Mouse (Mus musculus) cerebellum, postnatal 25 days (tissue): Measurements from ENCODE around the gene Stoml2.
A peak's percentile ranks its signal among the peaks of the same experiment; 100 is the strongest.

ENCODE experiments used
- DNase-seq, 2 experiments: peaks; one replicate each; pipeline ENCODE4 v3.0.0; 2021; ENCODE audit warnings: mixed read lengths in 2 of 2

The Stoml2 gene

DNA sequence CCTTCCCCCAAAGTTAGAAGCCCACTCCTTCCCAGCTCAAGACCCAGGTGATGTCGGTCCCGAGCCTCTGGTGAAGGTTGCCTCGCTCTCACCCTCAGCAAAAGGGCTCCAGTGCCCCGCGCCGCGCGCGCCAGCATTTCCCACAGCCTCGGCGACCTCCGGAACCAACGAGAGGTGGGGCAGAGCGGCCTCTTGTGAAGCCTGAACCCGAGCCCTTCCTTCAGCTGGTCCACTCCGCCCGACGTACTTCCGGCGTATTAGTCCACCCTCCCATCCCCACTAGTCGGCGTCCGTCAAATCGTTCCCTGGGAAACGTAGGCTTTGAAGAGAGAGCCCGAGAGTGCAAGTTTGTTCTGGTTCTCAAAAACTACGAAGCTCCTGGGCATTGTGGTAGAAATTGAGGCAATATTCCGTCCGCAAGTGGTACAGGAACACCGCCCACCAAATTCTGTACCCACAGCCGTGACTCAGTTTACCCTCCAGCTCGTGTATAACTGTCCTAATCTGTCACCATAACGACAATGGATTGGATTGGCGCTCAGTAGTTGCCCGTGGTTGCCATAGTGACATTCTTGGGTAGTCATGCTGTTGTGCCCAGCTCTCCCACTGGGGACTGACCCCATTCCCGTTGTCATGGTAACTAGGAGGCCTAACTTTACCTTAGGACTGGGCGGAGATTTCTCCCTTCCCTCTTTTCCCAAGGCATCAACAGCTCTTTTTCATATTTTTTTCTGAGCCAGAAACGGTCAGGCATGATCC lies at the start of gene Stoml2:
Gene Stoml2 (minus strand): TSS at position 474 of the 759 bp plus-strand sequence.
- DNase-seq = peak; percentile 91 to 96

DNA sequence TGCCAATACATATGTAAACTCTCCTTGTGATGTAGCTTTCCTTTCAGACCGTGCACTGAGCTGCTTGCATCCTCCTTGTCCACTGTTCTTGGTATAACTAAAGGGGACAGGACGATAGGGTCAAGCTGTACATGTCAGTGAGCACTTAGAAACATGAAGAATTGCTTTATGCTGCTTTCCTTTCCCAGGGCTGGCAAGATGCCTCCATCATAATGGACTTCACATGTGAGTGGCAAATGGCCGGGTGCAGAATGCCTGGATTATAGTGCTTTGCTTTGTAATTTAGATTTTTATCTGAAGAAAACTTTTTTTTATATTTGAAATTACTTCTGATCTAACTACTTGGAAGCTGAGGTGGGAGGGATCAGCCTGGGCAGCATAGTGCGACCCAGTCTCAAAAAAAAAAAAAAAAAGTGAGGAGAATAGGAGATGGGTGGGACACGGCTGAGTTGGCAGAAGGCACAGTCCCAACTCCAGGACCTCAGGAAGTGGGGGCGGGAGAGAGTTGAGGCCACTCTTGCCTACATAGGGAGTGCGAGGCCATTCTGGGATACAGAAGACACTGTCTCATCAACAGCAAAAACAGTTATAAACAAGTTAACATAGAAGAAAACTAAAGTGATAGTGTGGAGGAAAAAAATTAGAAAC lies 46.7 kb upstream of the Stoml2 start:
- no peak for DNase-seq

DNA sequence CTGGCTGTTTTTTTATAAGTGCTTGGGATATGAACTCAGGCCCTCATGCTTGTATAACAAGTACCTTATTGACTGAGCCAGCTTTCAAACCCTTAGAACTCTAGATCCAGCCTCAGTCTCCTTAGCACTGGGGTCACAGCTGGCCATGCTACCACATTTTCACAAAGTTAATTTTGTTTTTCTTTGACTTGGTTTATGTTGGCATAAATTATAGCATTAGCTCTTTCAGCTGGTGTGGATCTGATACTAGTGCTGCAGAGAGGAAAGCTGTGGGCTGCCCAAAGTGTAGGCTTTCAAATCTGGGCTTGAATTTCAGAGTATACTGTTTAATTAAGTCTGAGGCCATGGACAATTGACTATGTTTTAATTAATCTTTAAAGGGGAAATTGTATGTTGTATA lies 43.4 kb upstream of the Stoml2 start:
- DNase-seq = no peak

DNA sequence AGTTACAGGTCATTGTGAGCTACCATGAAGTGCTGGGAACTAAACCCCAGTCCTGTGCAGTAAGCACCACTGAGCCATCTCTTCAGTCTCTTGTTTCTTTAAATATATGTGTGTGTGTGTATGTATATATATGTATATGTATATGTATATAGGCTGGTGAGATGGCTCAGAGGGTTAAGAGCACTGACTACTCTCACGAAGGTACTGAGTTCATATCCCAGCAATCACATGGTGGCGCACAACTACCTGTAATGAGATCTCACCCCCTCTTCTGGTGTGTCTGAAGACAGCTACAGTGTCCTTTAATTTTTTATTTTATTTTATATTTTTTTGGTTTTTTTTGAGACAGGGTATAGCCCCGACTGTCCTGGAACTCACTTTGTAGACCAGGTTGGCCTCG lies 34.0 kb upstream of the Stoml2 start:
- no peak for DNase-seq

DNA sequence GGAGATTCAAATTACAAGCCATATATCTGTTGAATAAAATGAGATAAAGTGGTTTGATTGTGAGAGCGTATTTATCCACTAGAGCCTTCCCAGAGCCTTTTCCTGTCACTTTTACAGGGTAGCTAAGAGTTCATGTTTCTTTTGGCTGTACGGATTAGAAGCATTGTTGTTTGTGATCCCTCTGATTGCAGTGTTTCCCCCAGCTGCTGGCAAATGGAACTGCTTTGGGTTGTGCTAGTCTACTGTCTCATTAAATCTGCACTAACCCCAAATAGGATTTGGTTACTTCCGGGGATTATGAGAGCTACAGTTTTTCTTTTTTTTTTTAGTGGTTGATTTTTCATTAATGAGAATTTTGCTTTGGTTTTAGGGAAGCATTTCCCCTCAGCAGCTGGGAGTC lies 28.8 kb upstream of the Stoml2 start:
- DNase-seq = no peak

DNA sequence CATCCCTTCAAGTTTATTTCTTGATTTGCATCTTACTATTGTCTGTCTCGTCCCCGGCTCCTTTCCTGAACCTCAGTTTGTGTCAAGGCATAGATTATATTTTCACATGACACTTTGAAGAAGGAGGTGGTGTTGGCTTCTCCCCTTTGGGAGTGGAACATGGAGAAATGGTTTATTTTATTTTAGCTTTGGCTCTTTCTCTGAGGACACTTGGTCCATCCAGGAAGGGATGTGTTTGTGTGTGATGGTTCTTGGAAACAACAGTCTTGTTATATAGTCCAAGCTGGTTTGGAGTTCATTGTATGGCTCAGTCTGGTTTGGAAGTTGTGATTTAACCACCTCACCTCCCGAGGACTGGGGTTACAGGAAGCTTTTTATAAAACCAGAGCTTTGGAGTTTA lies 28.2 kb upstream of the Stoml2 start:
- DNase-seq = no peak

DNA sequence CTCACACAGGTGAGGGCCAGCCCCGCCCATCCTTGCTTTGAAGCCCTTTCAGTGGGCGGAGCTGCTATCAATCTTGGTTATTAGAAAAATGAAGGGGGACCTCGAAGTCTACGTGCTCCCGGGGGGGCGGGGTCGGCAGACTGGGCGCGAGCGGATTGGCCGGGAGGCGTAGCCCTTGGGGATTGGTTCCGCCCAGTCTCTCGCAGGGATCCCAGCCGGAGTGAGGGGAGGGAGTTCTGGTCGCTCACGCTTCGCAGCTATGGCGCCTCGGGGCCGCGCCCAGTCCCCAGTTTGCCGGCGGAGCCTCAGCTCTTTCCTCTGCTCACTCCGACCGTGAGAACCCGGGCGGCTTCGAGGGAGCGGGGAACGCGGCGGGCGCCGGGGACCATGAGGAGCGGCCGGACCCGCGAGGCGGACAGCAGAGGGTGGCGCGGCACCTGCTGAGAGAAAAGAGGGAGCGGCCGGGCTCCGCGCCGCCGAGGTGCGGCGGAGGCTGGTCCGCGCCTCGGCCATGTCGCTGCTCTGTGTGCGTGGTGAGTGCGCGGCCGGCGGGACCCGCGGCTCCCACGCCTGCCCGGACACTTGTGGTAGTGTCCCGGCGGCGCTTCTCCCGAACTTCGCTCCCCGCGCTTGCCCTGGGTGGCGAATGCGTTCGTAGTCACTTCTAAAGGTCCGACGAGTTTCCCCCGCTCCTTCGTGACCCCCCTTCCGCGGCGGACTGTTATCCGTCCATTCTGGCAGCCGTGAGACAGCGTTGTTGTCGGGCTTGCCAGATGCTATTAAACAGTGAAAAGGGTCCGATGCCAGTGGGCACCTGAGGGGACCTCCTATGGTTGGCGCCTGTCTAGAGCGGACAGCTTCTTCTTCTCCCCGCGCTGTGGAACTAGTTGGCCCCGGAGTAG lies 27.5 kb upstream of the Stoml2 start, which contains the start of gene Unc13b:
Gene Unc13b (plus strand): TSS at position 201 of the 902 bp plus-strand sequence.
- DNase-seq = peak; percentile 95 to 98

DNA sequence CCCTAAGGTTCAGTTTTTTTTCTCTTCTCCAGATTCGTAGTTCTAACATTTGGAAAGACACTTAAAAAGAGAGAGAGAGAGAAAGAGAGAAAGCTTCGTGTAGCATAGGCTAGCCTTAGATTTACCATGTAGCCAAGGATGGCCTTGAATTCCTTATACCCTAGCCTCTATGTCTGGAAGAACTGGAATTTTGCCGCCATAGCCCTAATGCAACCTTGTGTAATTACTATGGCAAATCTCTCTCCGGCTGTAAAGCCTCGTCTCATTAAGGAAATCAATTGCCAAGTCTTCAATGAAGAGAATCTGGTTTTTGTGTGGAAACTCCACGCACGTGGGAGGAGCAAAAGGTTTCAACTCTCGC lies 26.9 kb upstream of the Stoml2 start:
- no peak for DNase-seq

DNA sequence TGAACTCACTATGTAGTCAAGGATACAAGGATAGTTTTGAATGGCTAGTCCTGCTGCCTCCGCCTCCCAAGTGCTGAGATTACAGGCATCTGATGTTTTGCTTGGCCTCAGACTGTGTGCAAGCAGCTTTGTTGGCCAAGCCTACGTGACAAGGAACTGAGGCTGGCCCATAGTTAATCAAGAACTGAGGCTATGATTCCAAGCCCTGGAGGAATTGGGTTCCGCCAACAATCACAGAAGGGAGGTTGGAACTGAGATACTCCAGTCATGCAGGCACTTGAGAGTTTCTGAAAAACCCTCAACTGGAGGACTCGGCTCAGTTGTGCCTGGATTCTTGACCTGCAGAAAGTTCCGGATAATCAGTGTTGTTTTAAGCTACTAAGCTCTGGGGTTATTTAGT lies 26.1 kb upstream of the Stoml2 start:
- DNase-seq = no peak

DNA sequence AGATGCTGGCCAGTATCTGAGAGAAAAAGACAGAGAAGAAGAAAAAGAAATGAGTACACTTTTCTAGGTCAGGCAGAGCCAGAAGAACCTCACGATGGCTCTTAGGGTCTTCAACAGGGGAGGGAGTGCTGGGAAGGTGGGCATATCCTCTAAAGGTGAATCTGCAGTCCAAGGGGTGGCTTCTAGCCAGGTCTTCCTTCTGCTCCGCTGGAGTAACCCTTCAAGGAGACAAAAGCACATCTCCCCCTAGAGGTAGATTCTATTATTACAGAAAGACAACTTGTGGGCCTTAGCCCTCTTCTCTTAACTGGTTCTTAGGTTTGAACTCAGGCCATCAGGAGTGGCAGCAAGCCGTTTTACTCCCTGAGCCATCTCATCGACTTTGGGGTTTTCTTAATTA lies 21.1 kb upstream of the Stoml2 start:
- DNase-seq = peak; percentile 67 to 81

DNA sequence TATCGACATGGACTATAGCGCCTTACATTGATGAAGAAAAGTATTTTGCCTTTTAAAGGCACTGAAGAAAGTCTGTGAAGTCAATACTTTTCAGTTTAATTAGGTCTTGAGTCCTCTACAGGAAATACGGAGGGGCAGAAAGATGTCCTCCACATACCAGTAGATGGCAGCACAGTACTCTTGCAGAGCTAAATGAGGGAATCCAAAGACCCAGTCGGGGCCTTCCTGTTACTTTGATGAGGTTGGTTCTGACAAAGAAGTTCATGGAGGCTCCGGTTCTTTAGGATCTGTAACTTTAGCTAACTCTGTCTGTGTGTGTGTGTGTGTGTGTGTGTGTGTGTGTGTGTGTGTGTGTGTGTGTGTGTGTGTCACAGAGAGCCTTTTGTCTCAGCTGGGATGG lies 15.7 kb upstream of the Stoml2 start:
- DNase-seq = peak; percentile 63 to 80

DNA sequence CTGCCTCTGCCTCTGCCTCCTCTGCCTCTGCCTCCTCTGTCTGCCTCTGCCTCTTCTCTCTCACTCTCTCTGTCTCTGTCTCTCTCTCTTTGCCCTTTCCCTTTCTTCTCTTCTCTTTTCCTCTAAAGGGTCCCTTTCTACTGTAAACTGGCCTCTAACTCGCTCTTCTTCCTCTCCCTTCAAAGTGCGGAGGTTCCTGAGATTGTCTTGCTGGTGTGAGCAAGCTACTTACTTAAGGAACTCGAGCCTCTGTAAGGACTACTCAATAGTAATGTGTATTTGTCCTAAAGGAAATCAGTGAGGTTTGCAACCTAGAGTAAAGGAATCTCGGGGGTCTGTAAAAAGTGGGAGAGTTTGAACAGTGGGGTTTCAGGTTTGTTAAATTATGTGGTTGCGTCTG lies 15.1 kb upstream of the Stoml2 start:
- DNase-seq = no peak

DNA sequence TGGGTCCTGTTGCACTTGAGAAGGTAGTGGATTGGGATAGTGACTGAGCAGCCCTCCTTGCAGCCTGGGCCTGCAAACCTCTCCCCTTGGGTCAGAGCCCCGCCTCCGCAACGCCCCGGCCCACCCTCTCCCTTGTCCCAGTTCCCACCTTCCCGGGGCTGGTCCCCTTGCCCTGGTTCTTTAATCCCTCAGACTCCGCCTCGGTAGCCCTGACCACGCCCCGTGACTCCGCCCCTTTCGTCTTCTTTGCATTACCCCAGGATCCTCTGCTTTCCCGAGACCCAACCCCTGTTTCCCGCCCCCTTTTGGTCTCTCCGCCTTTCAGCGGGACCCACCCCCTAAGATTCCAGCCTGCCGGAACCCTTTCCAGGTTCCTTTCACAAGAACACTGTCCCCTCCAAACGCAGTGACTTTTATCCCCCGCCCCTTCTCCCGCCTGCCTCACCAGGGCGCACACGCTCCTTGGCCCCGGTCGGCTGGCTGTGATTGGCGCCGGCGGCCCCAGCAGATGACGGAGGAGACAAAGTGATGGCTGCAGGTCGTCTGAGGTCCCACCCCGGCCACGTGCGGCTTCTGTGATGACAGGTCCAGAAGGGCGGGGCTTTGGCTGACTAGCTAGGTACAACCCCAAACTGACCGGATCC lies 14.3 kb upstream of the Stoml2 start, which contains the start of gene Fam214b:
Gene Fam214b (minus strand): TSS at position 562 of the 644 bp plus-strand sequence.
- peak; percentile 92 to 96 for DNase-seq

DNA sequence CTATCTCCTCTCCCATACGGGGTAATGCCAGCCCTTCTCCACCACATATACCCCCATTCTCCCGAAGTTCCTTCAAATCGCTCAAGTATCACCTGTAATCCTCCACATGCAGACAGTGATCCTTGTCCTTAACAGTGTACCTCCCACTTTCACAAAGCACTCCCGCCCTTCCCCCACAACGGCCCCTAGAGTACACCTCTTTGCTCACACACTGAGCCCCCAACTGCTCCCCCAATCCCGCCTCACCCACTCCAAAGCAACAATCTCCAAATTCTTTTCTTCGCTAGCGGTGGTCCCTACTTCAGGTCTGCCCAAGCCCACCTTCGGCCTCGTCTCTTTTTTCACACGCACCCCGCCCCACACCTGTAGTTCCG lies 13.8 kb upstream of the Stoml2 start:
- no peak for DNase-seq

DNA sequence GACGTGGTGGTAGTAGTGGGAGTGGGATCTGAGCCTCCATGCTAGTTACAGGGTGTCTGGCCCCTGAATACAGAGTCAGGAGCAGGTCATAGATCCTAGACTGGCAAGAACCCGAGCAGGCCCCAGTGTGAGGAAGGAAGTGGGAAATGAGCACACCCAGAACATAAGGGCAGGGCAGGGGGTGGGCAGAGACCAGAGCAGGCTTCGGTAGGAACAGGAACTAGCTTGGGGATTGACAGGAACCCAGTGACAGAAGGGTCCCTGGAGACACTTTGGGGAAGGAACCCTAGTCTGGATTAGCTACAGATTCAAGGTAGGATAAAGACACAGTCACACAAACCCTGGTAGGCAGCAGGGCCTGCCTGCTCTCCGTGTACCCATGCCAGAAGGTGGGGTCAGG lies 13.2 kb upstream of the Stoml2 start:
- DNase-seq = no peak

DNA sequence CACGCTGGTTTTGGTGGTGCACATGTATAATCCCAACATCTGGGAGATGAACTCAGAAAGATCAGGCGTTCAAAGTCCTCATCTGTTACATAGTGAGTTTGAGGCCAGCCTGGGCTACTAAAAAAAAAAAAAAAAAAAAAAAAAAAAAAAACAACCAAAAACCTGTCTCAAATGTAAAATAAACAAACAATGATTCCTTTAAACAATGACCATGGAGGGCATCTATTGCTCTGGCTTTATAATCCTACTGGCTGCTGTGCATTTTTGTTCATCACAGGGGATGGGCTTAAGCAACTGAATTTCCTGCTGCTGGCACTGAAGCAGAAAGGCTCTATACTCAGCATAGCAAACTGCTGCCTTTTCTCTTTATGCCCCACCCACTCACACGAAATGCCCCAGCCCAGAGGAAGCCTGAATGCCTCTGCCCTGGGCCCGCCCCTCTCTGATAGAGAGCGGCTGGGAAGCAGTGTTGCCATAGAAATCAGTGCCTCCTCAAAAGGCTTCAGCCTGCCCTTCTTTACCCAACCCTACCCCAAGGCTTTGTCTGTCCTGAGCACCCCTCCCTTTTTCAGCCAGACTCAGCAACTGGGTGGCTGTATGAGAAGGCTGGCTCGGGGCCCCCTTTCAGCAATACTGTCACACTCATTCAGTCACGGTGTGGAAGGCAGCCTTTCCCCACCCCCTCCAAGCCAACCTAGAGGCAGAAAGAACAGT lies 12.3 kb upstream of the Stoml2 start:
- DNase-seq = no peak

DNA sequence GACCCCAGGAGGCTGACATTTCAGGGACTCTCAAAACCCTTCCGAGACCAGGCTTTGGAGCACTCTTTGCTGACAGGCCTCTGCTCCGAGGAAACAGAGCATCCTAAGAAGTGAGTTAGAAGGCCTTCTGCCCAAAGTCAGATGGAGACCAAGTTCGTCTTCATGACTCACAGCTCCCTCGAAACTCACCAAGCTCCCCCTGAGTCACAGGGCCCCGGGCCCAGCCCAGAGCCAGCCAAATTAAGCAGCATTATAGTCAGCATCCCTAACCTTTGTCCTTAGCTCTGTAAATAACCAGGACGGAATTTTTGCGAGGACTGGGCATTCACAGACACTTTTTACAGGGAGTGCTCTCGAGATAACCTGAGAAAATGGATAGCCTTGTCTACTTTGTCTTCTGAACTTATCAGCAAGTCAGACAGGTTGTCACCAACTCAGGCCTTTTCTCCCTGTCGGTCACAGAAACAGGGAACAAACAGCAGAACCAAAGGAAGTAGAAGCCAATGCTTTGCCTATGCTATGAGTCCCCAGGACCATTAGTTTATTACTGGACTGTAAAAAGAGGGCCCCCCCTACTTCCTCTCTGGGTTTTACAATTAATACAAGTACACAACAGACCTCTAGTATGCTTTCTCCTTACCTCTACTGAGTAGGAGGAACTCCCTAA lies 9.5 kb upstream of the Stoml2 start:
- DNase-seq = no peak

DNA sequence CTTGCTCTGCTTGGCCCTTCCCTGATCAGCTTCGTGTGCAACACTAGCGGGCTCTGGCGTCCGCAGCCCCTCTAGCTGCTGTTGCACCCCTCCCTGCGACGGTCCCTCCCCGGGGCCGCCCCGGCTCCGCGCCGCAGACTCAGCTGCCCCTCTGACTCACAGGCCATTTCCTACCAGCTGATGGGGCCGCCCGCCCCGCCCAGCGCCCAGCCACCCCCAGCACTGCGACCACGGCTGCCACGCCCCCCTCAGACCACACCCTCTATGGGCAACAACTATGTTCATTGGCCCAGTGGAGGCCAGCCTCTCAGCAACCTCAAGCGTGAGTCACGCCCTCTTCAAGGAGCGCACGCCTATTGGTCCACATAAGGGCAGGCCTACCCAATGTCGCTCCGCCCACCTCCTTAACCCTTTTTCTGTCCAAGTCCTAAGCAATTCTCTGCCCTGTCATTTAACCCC lies 8.6 kb upstream of the Stoml2 start:
- peak; percentile 92 to 97 for DNase-seq

DNA sequence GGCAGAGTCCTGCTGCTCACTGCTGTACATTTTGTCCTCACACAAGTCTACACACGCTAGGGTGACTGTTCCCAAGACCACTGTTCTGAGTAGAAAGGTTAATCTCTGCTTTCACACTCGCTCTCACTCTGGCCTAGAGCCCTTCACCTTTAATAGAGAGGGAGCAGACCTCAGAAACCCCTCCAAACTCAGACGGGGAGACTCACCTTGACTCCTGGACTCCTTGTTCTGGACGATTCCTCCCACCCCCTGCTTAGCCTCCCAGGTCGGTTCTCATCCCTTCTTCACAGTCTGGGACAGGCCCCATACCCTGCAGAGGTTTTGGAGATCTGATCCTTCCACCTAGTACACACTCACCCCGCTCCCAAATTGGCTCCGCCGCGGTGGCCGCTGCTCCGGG lies 8.1 kb upstream of the Stoml2 start:
- DNase-seq = no peak

DNA sequence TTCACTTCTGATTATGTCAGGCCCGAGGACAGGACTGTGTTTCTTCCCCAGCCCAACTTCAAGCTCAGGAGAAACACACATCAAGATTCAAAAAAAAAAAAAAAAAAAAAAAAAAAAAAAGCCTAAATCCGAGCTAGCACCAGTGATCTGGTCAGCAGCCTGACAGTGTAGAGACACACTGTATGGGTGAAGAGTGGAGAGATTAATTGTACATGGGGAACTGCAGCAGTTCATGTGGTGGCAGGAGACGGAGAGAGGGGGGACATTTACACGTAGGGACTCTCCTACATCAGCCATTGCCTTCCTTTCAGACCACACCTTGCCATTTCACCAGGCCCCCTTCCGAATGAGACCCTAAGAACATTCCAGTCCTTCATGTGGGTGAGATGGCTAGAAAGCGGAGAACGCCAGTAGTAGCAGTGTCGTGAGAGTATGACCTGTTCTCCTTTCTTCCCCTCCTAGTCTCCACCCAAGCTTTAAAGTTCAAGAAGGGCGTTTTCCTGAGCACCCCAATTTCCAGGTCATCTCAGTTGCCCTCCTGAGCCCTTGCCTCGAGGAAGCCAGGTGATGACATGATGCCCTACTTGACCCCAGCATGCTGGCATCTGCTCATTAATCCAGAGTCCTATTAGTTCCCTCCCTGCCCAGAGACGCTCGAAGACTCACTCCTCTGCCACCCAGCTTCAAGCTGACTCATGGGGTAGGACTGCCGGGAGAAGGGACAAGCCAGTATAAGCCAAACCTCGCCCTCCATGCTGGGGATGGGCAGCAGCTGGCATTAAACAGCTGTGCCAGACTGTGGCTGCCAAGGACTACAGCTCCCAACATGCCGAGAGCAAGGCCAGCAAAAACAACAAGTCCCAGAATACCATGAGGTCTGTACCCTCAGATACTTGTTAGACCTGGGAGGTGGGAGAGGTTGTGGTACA lies 7.3 kb upstream of the Stoml2 start:
- no peak for DNase-seq
